Mouse (Mus musculus): Measurements from ENCODE around the gene Arid3b.

The Arid3b gene

GRCm38 (mm10) chr9:57744462-57745091, 92.0 kb downstream of the Arid3b start:
- peak; percentile 52 for DNase-seq
